8 mouse cellular contexts compared by ENCODE assay signal in the genomic region with DNA sequence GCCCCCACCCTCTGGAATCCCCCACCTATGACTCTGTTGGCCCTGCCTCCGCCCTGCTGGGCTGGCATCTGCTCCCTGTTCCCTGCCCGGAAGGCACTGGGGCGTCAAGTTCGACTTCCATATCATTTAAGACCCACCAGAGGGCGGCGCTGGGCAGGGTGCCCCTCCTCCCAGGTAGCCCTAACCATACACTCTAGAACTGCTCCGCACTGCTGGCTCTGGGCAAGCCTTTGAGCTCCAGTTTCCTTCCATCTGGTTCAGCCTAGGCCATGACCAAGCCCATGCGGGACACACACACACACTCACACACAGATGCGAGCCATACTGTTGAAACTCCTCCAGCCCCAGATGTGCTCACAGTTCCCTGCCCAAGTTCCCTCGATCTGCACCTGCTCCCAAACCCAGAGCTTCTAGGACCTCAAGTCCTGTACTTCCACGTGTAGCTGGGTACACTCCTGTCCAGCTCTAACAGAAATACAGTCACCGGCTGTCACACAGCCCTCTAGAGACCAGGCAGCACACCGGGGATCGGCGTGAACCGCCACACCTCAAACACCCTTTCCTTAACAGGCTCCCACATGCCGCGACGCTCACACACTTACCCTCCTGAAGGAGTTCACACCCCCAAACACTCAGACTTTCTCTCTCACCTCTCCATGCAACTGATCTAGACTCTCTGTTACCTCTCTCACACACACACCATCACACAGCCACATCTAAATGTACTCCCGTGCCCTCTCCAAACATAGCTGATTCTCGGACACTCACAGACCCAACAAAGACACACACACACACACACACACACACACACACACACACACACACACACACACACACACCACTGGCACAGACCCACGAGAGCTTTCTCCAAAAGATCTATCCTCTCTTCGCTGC. TPM values are rescaled to one million over a fixed set of nuclear protein-coding genes. Genes with fewer than 3 reads are reported as not detected.
A peak's percentile ranks its signal among the peaks of the same experiment; 100 is the strongest.
DNase-seq lines count a peak whose midpoint lies in the region; ATAC-seq lines count a peak whose summit lies in the region.

No protein-coding gene starts in this region.

- WGBS in hindbrain, embryonic 15.5 days = under 1% methylated on average over 23 of the region's 23 CpGs
- WGBS in neural tube, embryonic 12.5 days = 1% methylated on average over 23 of the region's 23 CpGs

- peaks cover 61% of the 10 kb centered on the region for H3K4me1 ChIP-seq in hindbrain, embryonic 15.5 days (replicated peaks)
- H3K4me1 ChIP-seq in neural tube, embryonic 12.5 days = peaks cover 54% of the 10 kb centered on the region

- H3K27ac ChIP-seq in hindbrain, embryonic 15.5 days (replicated peaks) = peak overlapping the region; percentile 84
- no peak overlapping the region for H3K27ac ChIP-seq in neural tube, embryonic 12.5 days

- peak; percentile 39 for ATAC-seq in hindbrain, embryonic 15.5 days (ENCODE audit: low FRiP score, low read depth)
- 0 out of 2 replicates have a peak, but pooled peaks have one; percentile 7 for ATAC-seq in neural tube, embryonic 12.5 days (ENCODE audit: low FRiP score, low read depth)
- ATAC-seq in erythroblast, adult 5-6 weeks (replicated peaks; ENCODE audit: low FRiP score, poor library complexity, severe bottlenecking) = no peak

- no peaks in the 10 kb centered on the region for H3K9me3 ChIP-seq in hindbrain, embryonic 15.5 days
- H3K9me3 ChIP-seq in neural tube, embryonic 12.5 days = no peaks in the 10 kb centered on the region

- peaks cover 36% of the 10 kb centered on the region for H3K27me3 ChIP-seq in hindbrain, embryonic 15.5 days
- H3K27me3 ChIP-seq in neural tube, embryonic 12.5 days (replicated peaks) = peaks cover 79% of the 10 kb centered on the region

- no peaks in the 10 kb centered on the region for H3K36me3 ChIP-seq in hindbrain, embryonic 15.5 days
- H3K36me3 ChIP-seq in neural tube, embryonic 12.5 days = no peaks in the 10 kb centered on the region

- H3K4me3 ChIP-seq in hindbrain, embryonic 15.5 days = peak overlapping the region; percentile 63
- H3K4me3 ChIP-seq in neural tube, embryonic 12.5 days = peak overlapping the region; percentile 53

- DNase-seq in kidney, postnatal 4 days = peak; percentile 43 to 45
- DNase-seq in kidney, adult 11 months = no peak
- peak; percentile 89 for DNase-seq in cerebellum, adult 9-11 months
- DNase-seq in layer of hippocampus, adult 9-11 months = no peak
- no peak for DNase-seq in urinary bladder, postnatal 36 days (ENCODE audit: low spot score in 2 of 2)

- H3K4me2 ChIP-seq in hindbrain, embryonic 15.5 days = peak overlapping the region; percentile 85
- peak overlapping the region; percentile 89 for H3K4me2 ChIP-seq in neural tube, embryonic 12.5 days (replicated peaks)

- H3K9ac ChIP-seq in hindbrain, embryonic 15.5 days = peak overlapping the region; percentile 66
- peak overlapping the region; percentile 76 for H3K9ac ChIP-seq in neural tube, embryonic 12.5 days

RNA-seq across cellular contexts. Expression of gene Igsf21, which starts 1.1 kb away (rescaled TPM):
- 91.0 and 102 TPM in 2 replicates for polyA plus RNA-seq in hindbrain, embryonic 15.5 days (2015; fragmentation: Nextera tagmentation; extraction: Ambion mirVana)
- 25.5 and 28.6 TPM in 2 replicates for polyA plus RNA-seq in neural tube, embryonic 12.5 days (2016; fragmentation: Nextera tagmentation; extraction: Ambion mirVana)
- not detected in 2 replicates for total RNA-seq in erythroblast, adult 5-6 weeks (2015; ENCODE audit: low replicate concordance)
- total RNA-seq in erythroblast, adult 5-6 weeks (2017; ENCODE audit: low replicate concordance) = not detected in 2 replicates

Comparison
In these comparisons a context has a peak if more than half of its experiments do, and no peak if none do; other contexts are left out.
1. DNase-seq: peak in kidney, postnatal 4 days (2 of 2) and cerebellum, adult 9-11 months (single experiment); none in kidney, adult 11 months (single experiment), layer of hippocampus, adult 9-11 months (single experiment) and urinary bladder, postnatal 36 days (0 of 2).